Mouse (Mus musculus): ENCODE measurements around the gene Cplx3. TPM values are rescaled to one million over a fixed set of nuclear protein-coding genes. Genes with fewer than 3 reads are reported as not detected.

The Cplx3 gene
- not detected for polyA plus RNA-seq (2014; fragmentation: Illumina TruSeq; extraction: RNeasy Lipid Tissue Mini Kit (QIAGEN cat#74804); ENCODE audit: low read depth, low replicate concordance)

GRCm38 (mm10) chr9:57606139-57606851 lies at the start of gene Cplx3:
Gene Cplx3, minus strand, starts transcription at chr9:57606281.

GRCm38 (mm10) chr9:57653283-57653682 lies 47.2 kb upstream of the Cplx3 start, which contains the start of gene Csk:
Gene Csk, minus strand, starts transcription at chr9:57653631.

GRCm38 (mm10) chr9:57620674-57621073 lies 14.6 kb upstream of the Cplx3 start, which contains the start of gene Lman1l:
Gene Lman1l, minus strand, starts transcription at chr9:57620774.

GRCm38 (mm10) chr9:57589224-57590126 lies 16.6 kb downstream of the Cplx3 start, which contains the start of gene Ulk3:
Gene Ulk3, plus strand, starts transcription at chr9:57589452.

GRCm38 (mm10) chr9:57560861-57561710 lies 45.0 kb downstream of the Cplx3 start, which contains the start of gene Scamp2:
Gene Scamp2, plus strand, starts transcription at chr9:57560943.

GRCm38 (mm10) chr9:57552139-57552887 lies 53.8 kb downstream of the Cplx3 start, which contains the start of gene Mpi:
Gene Mpi, minus strand, starts transcription at chr9:57552763.

Other genes with a start within 250 kb of the Cplx3 start
- 5.7 TPM for gene Ppcdc, start 166.2 kb downstream of the Cplx3 start, polyA plus RNA-seq (2014; fragmentation: Illumina TruSeq; extraction: RNeasy Lipid Tissue Mini Kit (QIAGEN cat#74804); ENCODE audit: low read depth, low replicate concordance)
- gene Scamp5, start 138.2 kb downstream of the Cplx3 start, polyA plus RNA-seq (2014; fragmentation: Illumina TruSeq; extraction: RNeasy Lipid Tissue Mini Kit (QIAGEN cat#74804); ENCODE audit: low read depth, low replicate concordance): 1.2 TPM
- 0.14 TPM for gene Rpp25, start 102.3 kb downstream of the Cplx3 start, polyA plus RNA-seq (2014; fragmentation: Illumina TruSeq; extraction: RNeasy Lipid Tissue Mini Kit (QIAGEN cat#74804); ENCODE audit: low read depth, low replicate concordance)
- gene Cox5a, start 85.0 kb downstream of the Cplx3 start, polyA plus RNA-seq (2014; fragmentation: Illumina TruSeq; extraction: RNeasy Lipid Tissue Mini Kit (QIAGEN cat#74804); ENCODE audit: low read depth, low replicate concordance): 491 TPM
- 3.2 TPM for gene Fam219b, start 68.8 kb downstream of the Cplx3 start, polyA plus RNA-seq (2014; fragmentation: Illumina TruSeq; extraction: RNeasy Lipid Tissue Mini Kit (QIAGEN cat#74804); ENCODE audit: low read depth, low replicate concordance)
- 102 TPM for gene Mpi, start 53.5 kb downstream of the Cplx3 start, polyA plus RNA-seq (2014; fragmentation: Illumina TruSeq; extraction: RNeasy Lipid Tissue Mini Kit (QIAGEN cat#74804); ENCODE audit: low read depth, low replicate concordance)
- gene Scamp2, start 45.3 kb downstream of the Cplx3 start, polyA plus RNA-seq (2014; fragmentation: Illumina TruSeq; extraction: RNeasy Lipid Tissue Mini Kit (QIAGEN cat#74804); ENCODE audit: low read depth, low replicate concordance): 26.7 TPM
- gene Ulk3, start 16.8 kb downstream of the Cplx3 start, polyA plus RNA-seq (2014; fragmentation: Illumina TruSeq; extraction: RNeasy Lipid Tissue Mini Kit (QIAGEN cat#74804); ENCODE audit: low read depth, low replicate concordance): 1.7 TPM
- gene Lman1l, start 14.5 kb upstream of the Cplx3 start, polyA plus RNA-seq (2014; fragmentation: Illumina TruSeq; extraction: RNeasy Lipid Tissue Mini Kit (QIAGEN cat#74804); ENCODE audit: low read depth, low replicate concordance): not detected
- gene Csk, start 47.4 kb upstream of the Cplx3 start, polyA plus RNA-seq (2014; fragmentation: Illumina TruSeq; extraction: RNeasy Lipid Tissue Mini Kit (QIAGEN cat#74804); ENCODE audit: low read depth, low replicate concordance): 1.2 TPM
- gene Cyp1a2, start 77.4 kb upstream of the Cplx3 start, polyA plus RNA-seq (2014; fragmentation: Illumina TruSeq; extraction: RNeasy Lipid Tissue Mini Kit (QIAGEN cat#74804); ENCODE audit: low read depth, low replicate concordance): 0.10 TPM
- gene Cyp1a1, start 81.6 kb upstream of the Cplx3 start, polyA plus RNA-seq (2014; fragmentation: Illumina TruSeq; extraction: RNeasy Lipid Tissue Mini Kit (QIAGEN cat#74804); ENCODE audit: low read depth, low replicate concordance): not detected
- gene Edc3, start 102.3 kb upstream of the Cplx3 start, polyA plus RNA-seq (2014; fragmentation: Illumina TruSeq; extraction: RNeasy Lipid Tissue Mini Kit (QIAGEN cat#74804); ENCODE audit: low read depth, low replicate concordance): 3.5 TPM
- 98.7 TPM for gene Clk3, start 159.6 kb upstream of the Cplx3 start, polyA plus RNA-seq (2014; fragmentation: Illumina TruSeq; extraction: RNeasy Lipid Tissue Mini Kit (QIAGEN cat#74804); ENCODE audit: low read depth, low replicate concordance)
- gene Arid3b, start 230.5 kb upstream of the Cplx3 start, polyA plus RNA-seq (2014; fragmentation: Illumina TruSeq; extraction: RNeasy Lipid Tissue Mini Kit (QIAGEN cat#74804); ENCODE audit: low read depth, low replicate concordance): 14.5 TPM

Measured in testis, adult 10 weeks (tissue).